Mouse (Mus musculus) small intestine, adult 2 months (tissue): ENCODE data around the gene Rrp8. TPM values are rescaled to one million over a fixed set of nuclear protein-coding genes. Genes with fewer than 3 reads are reported as not detected.
"Not testable (repeated sequence)": the region's sequence is repeated elsewhere in the genome, so short reads cannot be mapped to it uniquely, and the experiment has no call there.

ENCODE experiments used
- H3K27ac ChIP-seq: fragments of 200-500 bp; 2 replicates; pipeline ENCODE4 v1.5.1; 2012; ENCODE audit warnings: low read depth, low read length, control low read depth, inconsistent platforms; ENCODE audit not compliant: insufficient read depth
- H3K27me3 ChIP-seq: fragments of 200-500 bp; 2 replicates; pipeline ENCODE4 v1.6.1; 2012; ENCODE audit warnings: mild to moderate bottlenecking, moderate library complexity, low read length, inconsistent platforms; ENCODE audit not compliant: control insufficient read depth, insufficient read depth
- H3K36me3 ChIP-seq: fragments of 200-500 bp; 2 replicates; pipeline ENCODE4 v1.6.1; 2012; ENCODE audit warnings: mild to moderate bottlenecking, low read length, control low read depth, inconsistent platforms; ENCODE audit not compliant: control insufficient read depth, insufficient read depth
- H3K4me1 ChIP-seq: fragments of 200-500 bp; 2 replicates; pipeline ENCODE4 v1.6.1; 2012; ENCODE audit warnings: low read length, inconsistent platforms, mixed read lengths; ENCODE audit not compliant: control insufficient read depth, insufficient read depth, insufficient read length
- H3K4me3 ChIP-seq: fragments of 200-500 bp; 2 replicates; pipeline ENCODE4 v1.5.1; 2012; ENCODE audit warnings: low read depth, mild to moderate bottlenecking, control low read depth, inconsistent platforms, low read length, moderate library complexity
- CTCF ChIP-seq: fragments of 200-500 bp; IDR thresholded peaks from 2 replicates; pipeline ENCODE4 v1.5.1; 2012; ENCODE audit warnings: low read depth, mild to moderate bottlenecking, control low read depth, inconsistent platforms, low read length, moderate library complexity, mixed read lengths; ENCODE audit not compliant: insufficient replicate concordance, insufficient read length; ENCODE audit errors: extremely low read depth
- POLR2A ChIP-seq: fragments of 200-500 bp; IDR thresholded peaks from 2 replicates; pipeline ENCODE4 v1.6.1; 2012; ENCODE audit warnings: low read depth, mild to moderate bottlenecking, control low read depth, inconsistent platforms, low read length, moderate library complexity
- WGBS: fragments of 180-500 bp; shearing (Covaris S2); methylation state at CpG from one replicate; pipeline ENCODE4 v1.1.7; 2018; 5-methylcytosine and 5-hydroxymethylcytosine counted together
- polyA plus RNA-seq: library from polyadenylated mRNA; depleted of rRNA; stranded (reverse); fragments of >200 nt; gene quantifications from 2 replicates; pipeline ENCODE4 v1.2.3, GENCODE M21; 2012

The Rrp8 gene
- polyA plus RNA-seq, 1 experiment, result 2.7 TPM

GRCm38 (mm10) chr7:105738286-105738685 lies 1.1 kb upstream of the Rrp8 start:
- H3K27ac ChIP-seq, result peak overlapping the region; percentile 92
- TF ChIP-seq POLR2A (no peak), CTCF (no peak)
- H3K27me3 ChIP-seq, result no peaks in the 10 kb centered on the region
- peaks cover 3% of the 10 kb centered on the region; the same call in 1 of the 2 replicates for H3K4me1 ChIP-seq
- 72% methylated on average over 2 of the region's 2 CpGs for WGBS
- peaks cover 28% of the 10 kb centered on the region for H3K36me3 ChIP-seq
- no peak overlapping the region for H3K4me3 ChIP-seq

GRCm38 (mm10) chr7:105737648-105738047 lies 463 bp upstream of the Rrp8 start:
- 33% methylated on average over 3 of the region's 3 CpGs for WGBS

GRCm38 (mm10) chr7:105736264-105736901 lies 802 bp downstream of the Rrp8 start, which contains the start of gene Ilk:
Gene Ilk, plus strand, starts transcription at chr7:105736592.
- no peaks in the 10 kb centered on the region; the same call in 1 of the 2 replicates for H3K4me1 ChIP-seq
- H3K4me3 ChIP-seq, result peak within 1 kb of the TSS; percentile 98
- no peaks in the 10 kb centered on the region for H3K27me3 ChIP-seq
- TF ChIP-seq POLR2A (no peak), CTCF (no peak)
- peak within 1 kb of the TSS; percentile 77 for H3K27ac ChIP-seq
- under 1% methylated on average over 43 of the region's 62 CpGs for WGBS
- H3K36me3 ChIP-seq, result peaks cover 30% of the 10 kb centered on the region

More at GRCm38 (mm10) chr7:105737648-105738047, 463 bp upstream of the Rrp8 start:
- peaks cover 33% of the 10 kb centered on the region for H3K36me3 ChIP-seq
- peak overlapping the region; percentile 70 for H3K27ac ChIP-seq
- H3K4me1 ChIP-seq, result no peaks in the 10 kb centered on the region; the same call in 1 of the 2 replicates
- H3K4me3 ChIP-seq, result no peak overlapping the region
- no peak for TF ChIP-seq CTCF
- TF ChIP-seq POLR2A, result no peak
- no peaks in the 10 kb centered on the region for H3K27me3 ChIP-seq

GRCm38 (mm10) chr7:105735464-105735863 lies 1.7 kb downstream of the Rrp8 start:
- not testable (repeated sequence) for H3K4me1 ChIP-seq, H3K27ac ChIP-seq, H3K27me3 ChIP-seq, H3K4me3 ChIP-seq
- WGBS, result 31% methylated on average over 4 of the region's 4 CpGs
- H3K36me3 ChIP-seq, result peaks cover 24% of the 10 kb centered on the region

- H3K27me3 ChIP-seq, result no peaks in the 10 kb centered on the region
- 85% methylated on average over 8 of the region's 8 CpGs for WGBS
- no peak for TF ChIP-seq POLR2A
- TF ChIP-seq CTCF, result no peak
Observed at GRCm38 (mm10) chr7:105734826-105735225, 2.4 kb downstream of the Rrp8 start.

GRCm38 (mm10) chr7:105733836-105734235 lies 3.3 kb downstream of the Rrp8 start:
- TF ChIP-seq CTCF (no peak), POLR2A (no peak)
- 96% methylated on average over 11 of the region's 11 CpGs for WGBS
- Histone ChIP-seq H3K4me1 (no peaks in the 10 kb centered on the region; the same call in 1 of the 2 replicates), H3K27me3 (no peaks in the 10 kb centered on the region), H3K27ac (no peak overlapping the region), H3K4me3 (no peak overlapping the region), H3K36me3 (peaks cover 24% of the 10 kb centered on the region)

More at GRCm38 (mm10) chr7:105734826-105735225, 2.4 kb downstream of the Rrp8 start:
- H3K4me1 ChIP-seq, result no peaks in the 10 kb centered on the region; the same call in 1 of the 2 replicates
- no peak overlapping the region for H3K4me3 ChIP-seq
- H3K27ac ChIP-seq, result no peak overlapping the region
- peaks cover 23% of the 10 kb centered on the region for H3K36me3 ChIP-seq

GRCm38 (mm10) chr7:105728701-105729428 lies 8.3 kb downstream of the Rrp8 start:
- WGBS, result 79% methylated on average over 6 of the region's 6 CpGs
- Histone ChIP-seq H3K36me3 (peaks cover 21% of the 10 kb centered on the region), H3K27me3 (no peaks in the 10 kb centered on the region), H3K4me1 (no peaks in the 10 kb centered on the region), H3K27ac (no peak overlapping the region), H3K4me3 (no peak overlapping the region)
- TF ChIP-seq CTCF (no peak), POLR2A (no peak)
